Mouse (Mus musculus) erythroblast, embryonic 14.5 days (primary cell): ENCODE data around the gene T.

Experiments used
- GATA1 ChIP-seq: IDR thresholded peaks from 2 replicates; pipeline ENCODE4 v1.6.1; 2012; ENCODE audit warnings: low read length, inconsistent platforms, mixed read lengths
- TAL1 ChIP-seq: IDR thresholded peaks from 3 replicates; pipeline ENCODE4 v1.6.1; 2012; ENCODE audit warnings: low read length, inconsistent platforms, mixed read lengths

DNA sequence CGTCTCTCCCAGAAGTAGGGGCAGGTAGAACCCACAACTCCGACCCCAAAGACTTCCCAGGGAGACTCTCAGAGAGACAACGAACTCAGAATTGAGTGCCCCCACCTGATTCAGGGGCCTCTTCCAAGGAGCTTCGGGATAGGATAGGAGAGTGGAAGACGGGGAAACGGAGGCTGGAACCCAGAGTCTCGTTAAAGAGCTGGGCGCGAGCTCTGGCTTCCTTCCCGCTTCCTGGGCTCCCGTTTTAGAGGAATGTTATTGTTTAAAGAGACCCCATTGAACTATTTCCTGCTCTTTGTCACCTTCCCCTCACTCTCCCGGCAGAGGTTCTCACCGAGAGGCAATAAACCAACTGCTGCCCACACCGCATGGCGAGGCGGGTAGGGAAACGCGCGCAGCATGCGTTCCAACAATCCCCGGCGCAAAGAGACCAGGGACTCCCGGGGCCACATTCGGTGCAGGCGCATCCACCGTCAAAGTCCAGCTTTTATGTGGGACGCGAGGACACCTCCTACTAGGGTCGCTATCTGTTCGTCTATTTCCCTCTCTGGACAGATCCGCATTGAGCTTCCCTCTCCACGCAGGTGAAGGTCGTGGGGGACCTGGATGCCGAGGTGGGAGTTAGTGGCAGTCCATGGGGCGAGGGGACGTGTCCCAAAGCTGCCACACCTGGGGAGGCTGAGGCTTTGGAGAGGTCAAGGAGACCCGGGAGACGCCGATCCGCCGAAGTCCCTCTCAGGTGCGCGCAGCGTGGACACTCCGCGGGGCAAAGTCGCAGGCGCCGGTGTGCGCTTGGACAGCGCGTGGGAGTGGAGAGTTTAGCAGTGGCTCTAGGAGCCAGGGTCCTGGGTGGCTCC lies 874 bp upstream of the T start:
- TF ChIP-seq TAL1 = no peak
- no peak for TF ChIP-seq GATA1
